Mouse (Mus musculus) small intestine, adult 2 months (tissue): ENCODE results near the gene Slc25a19.

ENCODE experiments used
- CTCF ChIP-seq: fragments of 200-500 bp; IDR thresholded peaks from 2 replicates; pipeline ENCODE4 v1.5.1; 2012; ENCODE audit warnings: low read depth, mild to moderate bottlenecking, control low read depth, inconsistent platforms, low read length, moderate library complexity, mixed read lengths; ENCODE audit not compliant: insufficient replicate concordance, insufficient read length; ENCODE audit errors: extremely low read depth
- POLR2A ChIP-seq: fragments of 200-500 bp; IDR thresholded peaks from 2 replicates; pipeline ENCODE4 v1.6.1; 2012; ENCODE audit warnings: low read depth, mild to moderate bottlenecking, control low read depth, inconsistent platforms, low read length, moderate library complexity

- TF ChIP-seq POLR2A (no peak), CTCF (no peak)
These were observed 13.6 kb downstream of the Slc25a19 start for GRCm38 (mm10) chr11:115614346-115615107.
